Mouse (Mus musculus) gastrocnemius, postnatal 25 days (tissue): ENCODE data around the gene Bcl9. TPM values are rescaled to one million over a fixed set of nuclear protein-coding genes. Genes with fewer than 3 reads are reported as not detected.

Experiments
- DNase-seq: peaks from one replicate; pipeline ENCODE4 v3.0.0; 2022
- total RNA-seq, 2 experiments: library from RNA; stranded (reverse); gene quantifications; 1 replicate in 1 of 2; 2 replicates in 1 of 2; pipeline ENCODE4 v1.2.3; 2021

The Bcl9 gene
- total RNA-seq, 2 experiments from 2014 or later, result 2.7 to 2.9 TPM

GRCm38 (mm10) chr3:97232328-97232727 lies 65.4 kb downstream of the Bcl9 start:
- no peak for DNase-seq

- DNase-seq, result no peak
These were observed 65.9 kb downstream of the Bcl9 start for GRCm38 (mm10) chr3:97231857-97232256.

GRCm38 (mm10) chr3:97230631-97231404 lies 66.9 kb downstream of the Bcl9 start:
- no peak for DNase-seq

- no peak for DNase-seq
These were observed 69.3 kb downstream of the Bcl9 start for GRCm38 (mm10) chr3:97228457-97228856.

GRCm38 (mm10) chr3:97228020-97228419 lies 69.7 kb downstream of the Bcl9 start:
- DNase-seq, result peak; percentile 43

- DNase-seq, result peak; percentile 94
These were observed 70.3 kb downstream of the Bcl9 start for GRCm38 (mm10) chr3:97227259-97228005.

GRCm38 (mm10) chr3:97226719-97227118 lies 71.0 kb downstream of the Bcl9 start:
- DNase-seq, result no peak

- DNase-seq, result no peak
These were observed 72.5 kb downstream of the Bcl9 start for GRCm38 (mm10) chr3:97225231-97225630.

GRCm38 (mm10) chr3:97223261-97223660 lies 74.5 kb downstream of the Bcl9 start:
- no peak for DNase-seq

- DNase-seq, result no peak
These were observed 82.2 kb downstream of the Bcl9 start for GRCm38 (mm10) chr3:97215526-97215925.

- no peak for DNase-seq
These were observed 83.3 kb downstream of the Bcl9 start for GRCm38 (mm10) chr3:97214439-97214838.

- DNase-seq, result no peak
These were observed 83.8 kb downstream of the Bcl9 start for GRCm38 (mm10) chr3:97213871-97214270.

- DNase-seq, result no peak
These were observed 86.5 kb downstream of the Bcl9 start for GRCm38 (mm10) chr3:97211177-97211576.

- no peak for DNase-seq
These were observed 88.4 kb downstream of the Bcl9 start for GRCm38 (mm10) chr3:97209351-97209750.

GRCm38 (mm10) chr3:97206521-97206920 lies 91.2 kb downstream of the Bcl9 start:
- DNase-seq, result no peak

- DNase-seq, result no peak
These were observed 93.8 kb downstream of the Bcl9 start for GRCm38 (mm10) chr3:97203880-97204279.

- DNase-seq, result peak; percentile 45
These were observed 95.8 kb downstream of the Bcl9 start for GRCm38 (mm10) chr3:97201943-97202342.

- no peak for DNase-seq
These were observed 98.5 kb downstream of the Bcl9 start for GRCm38 (mm10) chr3:97199261-97199660.

- DNase-seq, result no peak
These were observed 101.1 kb downstream of the Bcl9 start for GRCm38 (mm10) chr3:97196571-97196970.

GRCm38 (mm10) chr3:97185098-97185860 lies 112.4 kb downstream of the Bcl9 start:
- no peak for DNase-seq

GRCm38 (mm10) chr3:97183810-97184209 lies 113.9 kb downstream of the Bcl9 start:
- no peak for DNase-seq

- no peak for DNase-seq
These were observed 117.2 kb downstream of the Bcl9 start for GRCm38 (mm10) chr3:97180527-97180926.

GRCm38 (mm10) chr3:97178885-97179284 lies 118.8 kb downstream of the Bcl9 start:
- DNase-seq, result no peak
